Mouse (Mus musculus): ENCODE measurements around the gene Hspa1b. TPM values are rescaled to one million over a fixed set of nuclear protein-coding genes. Genes with fewer than 3 reads are reported as not detected.
"Not testable (repeated sequence)": the region's sequence is repeated elsewhere in the genome, so short reads cannot be mapped to it uniquely, and the experiment has no call there.

The Hspa1b gene
- polyA plus RNA-seq, 1 experiment from 2014 or later, result 0.09 TPM

DNA sequence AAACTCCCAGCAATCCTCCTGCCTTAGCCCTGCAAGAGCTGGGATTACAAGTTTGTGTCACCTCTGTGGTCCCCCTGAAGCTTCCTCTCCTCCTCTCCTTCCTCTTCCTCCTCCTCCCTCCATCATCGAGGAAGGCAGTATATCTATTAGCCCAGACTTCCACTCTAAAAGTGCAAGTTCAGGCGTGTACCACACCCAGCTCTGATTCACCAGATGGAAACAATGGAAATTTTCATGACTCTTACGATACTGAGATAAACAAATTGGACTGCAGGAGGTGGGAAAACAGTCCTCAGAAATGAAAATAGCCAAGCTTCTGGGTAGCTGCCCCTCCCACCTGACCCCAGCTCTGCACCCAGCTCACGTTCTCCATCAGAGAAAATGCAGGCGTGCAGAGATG is 6.6 kb upstream of the Hspa1b start:
- H3K4me2 ChIP-seq (ENCODE audit: low read length), result no peak overlapping the region
- H3K27ac ChIP-seq (replicated peaks in 1 of 2; ENCODE audit: control insufficient read depth in 1 of 2, insufficient read depth in 1 of 2, low read depth in 2 of 2, low read length in 2 of 2), result no peak overlapping the region; a peak in 1 of 4 replicates
- WGBS, result 54% methylated on average over 5 of the region's 5 CpGs
- H3K4me1 ChIP-seq (ENCODE audit: control insufficient read depth in 2 of 2, insufficient read depth in 2 of 2, low read length in 2 of 2), result no peaks in the 10 kb centered on the region; a peak in 2 of 4 replicates
- H3K9me3 ChIP-seq (ENCODE audit: control insufficient read depth, low read length), result no peaks in the 10 kb centered on the region
- 0 out of 2 replicates have a peak, but pooled peaks have one; percentile 6 for ATAC-seq (ENCODE audit: insufficient number of reproducible peaks, insufficient read depth, low FRiP score, low read depth)
- H3K27me3 ChIP-seq (ENCODE audit: control insufficient read depth, insufficient read depth, low read length), result peaks cover 24% of the 10 kb centered on the region
- H3K4me3 ChIP-seq (ENCODE audit: control insufficient read depth in 1 of 2, insufficient read depth in 1 of 2, low read depth in 1 of 2, low read length in 2 of 2), result no peak overlapping the region
- H3K9ac ChIP-seq (ENCODE audit: low read length), result no peak overlapping the region
- H3K36me3 ChIP-seq (ENCODE audit: control insufficient read depth, insufficient read depth, low read length), result no peaks in the 10 kb centered on the region

DNA sequence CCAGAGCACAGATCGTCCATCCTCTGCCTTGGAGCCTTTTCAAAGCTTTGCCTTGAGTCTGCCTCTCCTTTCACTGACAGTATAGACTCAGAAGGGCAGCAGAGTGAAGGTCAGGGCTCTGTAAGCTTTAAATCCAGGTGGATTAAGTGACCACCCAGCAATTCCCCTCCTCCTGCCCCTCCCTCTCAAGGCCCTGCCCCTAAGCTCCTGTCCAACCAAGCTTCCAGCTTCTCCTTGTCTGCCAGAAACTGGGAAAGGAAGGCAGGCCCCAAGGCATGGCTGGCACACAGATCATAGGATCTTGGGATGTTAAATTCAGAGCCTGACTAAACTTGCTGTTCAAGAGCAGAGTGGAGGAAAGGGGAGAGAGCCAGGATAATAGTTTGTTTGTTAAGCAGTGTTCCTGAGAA is 5.6 kb upstream of the Hspa1b start:
- no peak overlapping the region for H3K27ac ChIP-seq (replicated peaks in 1 of 2; ENCODE audit: control insufficient read depth in 1 of 2, insufficient read depth in 1 of 2, low read depth in 2 of 2, low read length in 2 of 2)
- no peak for ATAC-seq (ENCODE audit: insufficient number of reproducible peaks, insufficient read depth, low FRiP score, low read depth)
- H3K9me3 ChIP-seq (ENCODE audit: control insufficient read depth, low read length), result no peaks in the 10 kb centered on the region
- WGBS, result 25% methylated on average over 1 of the region's 1 CpGs
- no peaks in the 10 kb centered on the region for H3K36me3 ChIP-seq (ENCODE audit: control insufficient read depth, insufficient read depth, low read length)
- no peak overlapping the region for H3K4me2 ChIP-seq (ENCODE audit: low read length)
- peaks cover 0 to 8% of the 10 kb centered on the region in 2 experiments; a peak in 3 of 4 replicates for H3K4me1 ChIP-seq (ENCODE audit: control insufficient read depth in 2 of 2, insufficient read depth in 2 of 2, low read length in 2 of 2)
- no peak overlapping the region for H3K4me3 ChIP-seq (ENCODE audit: control insufficient read depth in 1 of 2, insufficient read depth in 1 of 2, low read depth in 1 of 2, low read length in 2 of 2)
- peaks cover 21% of the 10 kb centered on the region for H3K27me3 ChIP-seq (ENCODE audit: control insufficient read depth, insufficient read depth, low read length)
- H3K9ac ChIP-seq (ENCODE audit: low read length), result no peak overlapping the region

DNA sequence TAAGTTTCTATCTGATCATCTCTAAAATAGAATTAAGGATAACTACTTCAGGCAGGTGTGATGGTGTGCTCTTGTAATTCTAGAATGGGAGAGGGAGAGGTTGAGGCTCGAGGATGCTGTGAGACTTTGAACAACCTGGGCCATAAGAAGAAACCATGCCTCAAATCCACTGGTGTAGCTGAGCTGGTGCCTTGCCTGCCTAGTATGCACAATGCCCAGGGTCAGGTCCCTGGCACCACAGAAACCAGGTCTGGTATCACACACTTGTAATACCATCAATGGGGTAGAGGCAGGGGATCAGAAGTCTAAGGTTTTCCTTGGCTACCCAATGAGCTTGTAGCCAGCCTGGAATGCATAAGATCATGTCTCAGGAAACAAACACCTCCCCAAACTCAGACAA is 3.8 kb upstream of the Hspa1b start:
- Histone ChIP-seq H3K27me3 (ENCODE audit: control insufficient read depth, insufficient read depth, low read length) (0 out of 2 replicates have a peak, but pooled peaks cover 3% of the 10 kb centered on the region), H3K4me3 (ENCODE audit: control insufficient read depth in 1 of 2, insufficient read depth in 1 of 2, low read depth in 1 of 2, low read length in 2 of 2) (no peak overlapping the region), H3K4me2 (ENCODE audit: low read length) (no peak overlapping the region), H3K9me3 (ENCODE audit: control insufficient read depth, low read length) (no peaks in the 10 kb centered on the region), H3K36me3 (ENCODE audit: control insufficient read depth, insufficient read depth, low read length) (no peaks in the 10 kb centered on the region), H3K27ac (replicated peaks in 1 of 2; ENCODE audit: control insufficient read depth in 1 of 2, insufficient read depth in 1 of 2, low read depth in 2 of 2, low read length in 2 of 2) (no peak overlapping the region), H3K4me1 (ENCODE audit: control insufficient read depth in 2 of 2, insufficient read depth in 2 of 2, low read length in 2 of 2) (peaks cover 0 to 8% of the 10 kb centered on the region in 2 experiments; a peak in 3 of 4 replicates), H3K9ac (ENCODE audit: low read length) (no peak overlapping the region)
- WGBS, result 50% methylated on average over 1 of the region's 1 CpGs
- no peak for ATAC-seq (ENCODE audit: insufficient number of reproducible peaks, insufficient read depth, low FRiP score, low read depth)

DNA sequence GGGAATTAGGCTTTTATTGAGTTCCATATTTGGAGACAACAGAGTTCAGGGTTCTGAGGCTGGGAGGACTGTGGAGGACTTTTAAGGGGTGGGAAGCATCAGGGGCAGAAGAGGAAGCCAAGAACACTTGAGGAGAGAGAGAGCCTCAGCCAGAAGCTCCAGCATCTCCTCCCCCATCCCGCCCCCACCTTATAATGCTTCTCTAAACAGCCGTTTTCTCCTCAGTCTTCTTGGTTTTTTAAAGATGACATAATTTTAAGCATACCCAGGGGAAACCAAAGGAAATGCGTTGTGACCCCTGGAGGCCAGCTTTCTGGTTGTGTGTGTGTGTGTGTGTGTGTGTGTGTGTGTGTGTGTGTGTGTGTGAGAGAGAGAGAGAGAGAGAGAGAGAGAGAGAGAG is 3.1 kb upstream of the Hspa1b start:
- no peak overlapping the region for H3K27ac ChIP-seq (replicated peaks in 1 of 2; ENCODE audit: control insufficient read depth in 1 of 2, insufficient read depth in 1 of 2, low read depth in 2 of 2, low read length in 2 of 2)
- 38% methylated on average over 3 of the region's 3 CpGs for WGBS
- no peak overlapping the region for H3K4me3 ChIP-seq (ENCODE audit: control insufficient read depth in 1 of 2, insufficient read depth in 1 of 2, low read depth in 1 of 2, low read length in 2 of 2)
- ATAC-seq (ENCODE audit: insufficient number of reproducible peaks, insufficient read depth, low FRiP score, low read depth), result no peak
- no peaks in the 10 kb centered on the region for H3K36me3 ChIP-seq (ENCODE audit: control insufficient read depth, insufficient read depth, low read length)
- H3K27me3 ChIP-seq (ENCODE audit: control insufficient read depth, insufficient read depth, low read length), result no peaks in the 10 kb centered on the region
- peaks cover 0 to 8% of the 10 kb centered on the region in 2 experiments; a peak in 3 of 4 replicates for H3K4me1 ChIP-seq (ENCODE audit: control insufficient read depth in 2 of 2, insufficient read depth in 2 of 2, low read length in 2 of 2)
- H3K9ac ChIP-seq (ENCODE audit: low read length), result no peak overlapping the region
- H3K4me2 ChIP-seq (ENCODE audit: low read length), result no peak overlapping the region
- no peaks in the 10 kb centered on the region for H3K9me3 ChIP-seq (ENCODE audit: control insufficient read depth, low read length)

DNA sequence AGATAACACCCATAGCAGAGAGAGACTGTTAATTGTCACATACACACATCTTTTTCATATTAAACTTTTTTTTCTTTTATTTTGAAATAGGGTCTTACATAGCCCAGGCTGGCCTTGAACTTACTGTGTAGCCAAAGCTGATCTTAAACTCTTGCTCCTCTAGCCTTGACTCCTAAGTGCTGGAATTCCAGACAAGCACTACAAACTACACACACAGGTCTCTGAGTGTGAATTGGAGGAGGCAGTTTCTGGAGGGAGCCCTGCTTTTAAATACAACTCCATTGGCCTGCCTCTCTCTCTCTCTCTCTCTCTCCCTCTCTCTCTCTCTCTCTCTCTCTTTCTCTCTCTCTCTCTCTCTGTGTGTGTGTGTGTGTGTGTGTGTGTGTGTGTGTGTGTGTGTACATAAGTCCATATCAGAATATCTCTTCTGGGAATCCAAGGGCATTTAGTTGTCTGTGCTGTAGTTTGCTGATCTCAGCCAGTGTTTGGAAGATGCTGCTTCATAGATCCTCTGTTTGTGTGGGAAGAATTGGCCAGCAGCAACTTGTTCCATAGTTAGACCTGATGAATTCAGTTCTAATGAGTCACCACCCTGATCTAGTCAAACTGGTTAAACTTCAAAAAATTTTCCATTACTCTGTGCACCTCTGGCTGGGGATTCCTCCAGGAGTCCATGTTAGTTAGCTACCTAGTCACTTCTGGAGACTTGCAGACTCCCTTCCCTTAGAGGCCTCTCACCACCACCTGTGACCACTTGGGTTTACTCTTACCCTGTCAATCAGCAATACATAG is 1.9 kb upstream of the Hspa1b start:
- peaks cover 0 to 8% of the 10 kb centered on the region in 2 experiments; a peak in 3 of 4 replicates for H3K4me1 ChIP-seq (ENCODE audit: control insufficient read depth in 2 of 2, insufficient read depth in 2 of 2, low read length in 2 of 2)
- peaks cover 7% of the 10 kb centered on the region; the same call in 1 of the 2 replicates for H3K27me3 ChIP-seq (ENCODE audit: control insufficient read depth, insufficient read depth, low read length)
- H3K36me3 ChIP-seq (ENCODE audit: control insufficient read depth, insufficient read depth, low read length), result no peaks in the 10 kb centered on the region
- H3K9ac ChIP-seq (ENCODE audit: low read length), result no peak overlapping the region
- no peaks in the 10 kb centered on the region for H3K9me3 ChIP-seq (ENCODE audit: control insufficient read depth, low read length)
- H3K4me2 ChIP-seq (ENCODE audit: low read length), result no peak overlapping the region
- no peak overlapping the region for H3K4me3 ChIP-seq (ENCODE audit: control insufficient read depth in 1 of 2, insufficient read depth in 1 of 2, low read depth in 1 of 2, low read length in 2 of 2)
- no peak overlapping the region for H3K27ac ChIP-seq (replicated peaks in 1 of 2; ENCODE audit: control insufficient read depth in 1 of 2, insufficient read depth in 1 of 2, low read depth in 2 of 2, low read length in 2 of 2)
- no peak for ATAC-seq (ENCODE audit: insufficient number of reproducible peaks, insufficient read depth, low FRiP score, low read depth)

- 0 out of 2 replicates have a peak, but pooled peaks have one; percentile 3 for ATAC-seq (ENCODE audit: insufficient number of reproducible peaks, insufficient read depth, low FRiP score, low read depth)
- H3K9ac ChIP-seq (ENCODE audit: low read length), result peak overlapping the region; percentile 77
- peak overlapping the region; percentile 58 to 86 for H3K4me3 ChIP-seq (ENCODE audit: control insufficient read depth in 1 of 2, insufficient read depth in 1 of 2, low read depth in 1 of 2, low read length in 2 of 2)
- peak overlapping the region; percentile 95 to 99 for H3K27ac ChIP-seq (replicated peaks in 1 of 2; ENCODE audit: control insufficient read depth in 1 of 2, insufficient read depth in 1 of 2, low read depth in 2 of 2, low read length in 2 of 2)
- 10% methylated on average over 12 of the region's 12 CpGs for WGBS
- peak overlapping the region; percentile 86 for H3K4me2 ChIP-seq (ENCODE audit: low read length)
- peaks cover 7% of the 10 kb centered on the region; the same call in 1 of the 2 replicates for H3K27me3 ChIP-seq (ENCODE audit: control insufficient read depth, insufficient read depth, low read length)
- H3K4me1 ChIP-seq (ENCODE audit: control insufficient read depth in 2 of 2, insufficient read depth in 2 of 2, low read length in 2 of 2), result peaks cover 0 to 8% of the 10 kb centered on the region in 2 experiments; a peak in 2 of 4 replicates
- no peaks in the 10 kb centered on the region for H3K9me3 ChIP-seq (ENCODE audit: control insufficient read depth, low read length)
- H3K36me3 ChIP-seq (ENCODE audit: control insufficient read depth, insufficient read depth, low read length), result no peaks in the 10 kb centered on the region
Observed at GRCm38 (mm10) chr17:34959881-34960515, 960 bp upstream of the Hspa1b start.

- H3K27me3 ChIP-seq (ENCODE audit: control insufficient read depth, insufficient read depth, low read length); H3K4me1 ChIP-seq (ENCODE audit: control insufficient read depth in 2 of 2, insufficient read depth in 2 of 2, low read length in 2 of 2); H3K9me3 ChIP-seq (ENCODE audit: control insufficient read depth, low read length); H3K27ac ChIP-seq (replicated peaks in 1 of 2; ENCODE audit: control insufficient read depth in 1 of 2, insufficient read depth in 1 of 2, low read depth in 2 of 2, low read length in 2 of 2); H3K36me3 ChIP-seq (ENCODE audit: control insufficient read depth, insufficient read depth, low read length); ATAC-seq (ENCODE audit: insufficient number of reproducible peaks, insufficient read depth, low FRiP score, low read depth); H3K9ac ChIP-seq (ENCODE audit: low read length): not testable (repeated sequence)
- 0% methylated on average over 18 of the region's 47 CpGs for WGBS
- Histone ChIP-seq H3K4me3 (ENCODE audit: control insufficient read depth in 1 of 2, insufficient read depth in 1 of 2, low read depth in 1 of 2, low read length in 2 of 2) (peak overlapping the region; percentile 51 to 58; a peak in 3 of 4 replicates), H3K4me2 (ENCODE audit: low read length) (peak overlapping the region; percentile 86)
Observed at GRCm38 (mm10) chr17:34958734-34959129, 306 bp downstream of the Hspa1b start.

All from heart, embryonic 14.5 days (tissue).